Mouse (Mus musculus) cerebellum, adult 2 months (tissue): ENCODE data around the gene Scml4.

Source experiments
- CTCF ChIP-seq: fragments of 200-500 bp; IDR thresholded peaks from 2 replicates; pipeline ENCODE4 v1.5.1; 2011; ENCODE audit warnings: low read depth, mild to moderate bottlenecking, control low read depth, low read length, moderate library complexity, borderline replicate concordance; ENCODE audit not compliant: insufficient read depth
- POLR2A ChIP-seq: fragments of 200-500 bp; IDR thresholded peaks from 2 replicates; pipeline ENCODE4 v1.6.1; 2011; ENCODE audit warnings: low read length, control low read depth, borderline replicate concordance; ENCODE audit not compliant: insufficient read depth

GRCm38 (mm10) chr10:42830409-42830808, 29.8 kb upstream of the Scml4 start:
- TF ChIP-seq CTCF (no peak), POLR2A (no peak)
